Mouse (Mus musculus): ENCODE results near the gene Nfkb2. TPM values are rescaled to one million over a fixed set of nuclear protein-coding genes. Genes with fewer than 3 reads are reported as not detected.

Gene Nfkb2
- total and polyA plus RNA-seq, 3 experiments: 27.2 to 43.0 TPM; not detected in 1

DNA sequence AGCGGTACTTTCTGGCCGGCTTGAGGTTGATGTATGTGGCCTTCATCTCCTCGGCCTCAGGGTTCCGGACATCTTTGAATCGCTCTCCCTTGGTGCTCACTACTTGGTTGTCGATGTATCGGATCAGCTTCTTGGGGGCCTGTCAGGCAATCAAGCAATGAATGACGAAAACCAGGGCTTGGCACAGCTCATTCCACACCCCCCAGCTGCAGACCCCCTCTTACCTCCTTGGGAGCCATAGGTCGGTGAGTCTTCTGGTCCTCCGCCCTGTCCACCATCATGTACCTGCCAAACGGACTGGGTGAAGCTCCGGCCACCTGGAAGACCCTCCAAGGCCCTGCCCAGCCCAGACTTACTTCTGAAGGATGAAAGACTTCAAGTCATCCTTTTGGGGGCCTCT lies 26.6 kb downstream of the Nfkb2 start:
- no peaks in the 10 kb centered on the region for H3K27me3 ChIP-seq (ENCODE audit: control insufficient read depth in 1 of 2, insufficient read depth in 2 of 2, low read length in 2 of 2)
- H3K27ac ChIP-seq (ENCODE audit: control insufficient read depth, low read depth, low read length): no peak overlapping the region
- no peak for TF ChIP-seq POLR2AphosphoS5 (IDR thresholded peaks at IDR 0.05; ENCODE audit: borderline replicate concordance, low read depth, low read length)
- TF ChIP-seq BHLHE40 (IDR thresholded peaks at IDR 0.05; ENCODE audit: borderline replicate concordance, low read depth, low read length): no peak
- TF ChIP-seq POLR2AphosphoS2 (IDR thresholded peaks at IDR 0.05; ENCODE audit: low read length): 0 out of 2 replicates have a peak, but pooled peaks have one; percentile 11
- TF ChIP-seq MAZ (IDR thresholded peaks at IDR 0.05; ENCODE audit: low read depth, low read length): no peak
- no peak for TF ChIP-seq NRF1 (IDR thresholded peaks at IDR 0.05; ENCODE audit: insufficient read depth, low read depth, low read length, poor library complexity, severe bottlenecking)
- TF ChIP-seq EP300 (IDR thresholded peaks at IDR 0.05; ENCODE audit: low read depth in 1 of 2, low read length in 2 of 2): no peak
- no peak overlapping the region for H3K4me3 ChIP-seq (ENCODE audit: control insufficient read depth in 1 of 2, insufficient read depth in 1 of 2, low read depth in 2 of 2, low read length in 2 of 2)
- H3K9me3 ChIP-seq (replicated peaks; ENCODE audit: insufficient read depth, low read length): no peaks in the 10 kb centered on the region
- peaks cover 0 to 18% of the 10 kb centered on the region in 2 experiments; a peak in 2 of 4 replicates for H3K4me1 ChIP-seq (ENCODE audit: control insufficient read depth in 1 of 2, insufficient read depth in 2 of 2, low read length in 2 of 2)
- no peak for DNase-seq (ENCODE audit: low read depth, low spot score)
- H3K79me2 ChIP-seq (ENCODE audit: control insufficient read depth, insufficient read depth, low read length, poor library complexity): peaks cover 2% of the 10 kb centered on the region; the same call in 1 of the 2 replicates
- no peak overlapping the region for H3K9ac ChIP-seq (ENCODE audit: control insufficient read depth, low read depth, low read length, poor library complexity, severe bottlenecking)
- H3K36me3 ChIP-seq (ENCODE audit: control insufficient read depth in 1 of 2, insufficient read depth in 2 of 2, low read length in 2 of 2): peaks cover 0 to 5% of the 10 kb centered on the region in 2 experiments; a peak in 2 of 4 replicates

DNA sequence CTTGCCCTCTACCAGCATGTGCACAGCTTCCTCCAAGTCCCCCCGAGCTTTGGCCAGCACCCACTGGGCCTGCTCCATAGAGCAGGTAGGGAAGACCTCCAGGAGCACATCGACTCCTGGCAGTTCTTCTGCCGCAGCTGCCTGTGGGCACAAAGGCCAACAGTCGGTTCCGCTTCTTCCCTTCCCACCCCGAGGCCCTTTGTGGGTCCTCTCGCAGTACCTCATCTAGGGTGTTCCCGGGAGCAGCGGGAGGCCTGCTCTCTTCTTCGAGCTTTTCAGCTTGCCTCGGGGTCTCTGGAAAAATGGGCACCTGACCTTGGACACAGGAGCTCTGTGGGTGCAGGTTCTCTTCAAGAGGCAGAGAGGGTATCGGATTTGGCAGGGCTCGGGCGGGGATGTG lies 27.2 kb downstream of the Nfkb2 start:
- TF ChIP-seq TBP (IDR thresholded peaks at IDR 0.05; ENCODE audit: low read depth, low read length) (no peak), POLR2AphosphoS5 (IDR thresholded peaks at IDR 0.05; ENCODE audit: borderline replicate concordance, low read depth, low read length) (no peak), ELF1 (IDR thresholded peaks at IDR 0.05; ENCODE audit: low read depth, low read length) (no peak), RCOR1 (IDR thresholded peaks at IDR 0.05; ENCODE audit: low read depth, low read length) (no peak), JUND (IDR thresholded peaks at IDR 0.05; ENCODE audit: low read depth, low read length) (no peak), SMC3 (IDR thresholded peaks at IDR 0.05; ENCODE audit: low read depth, low read length) (no peak), MEF2A (IDR thresholded peaks at IDR 0.05; ENCODE audit: extremely low read depth, insufficient replicate concordance, low read depth, low read length, poor library complexity, severe bottlenecking) (no peak), SIN3A (IDR thresholded peaks at IDR 0.05; ENCODE audit: low read length) (no peak), NELFE (IDR thresholded peaks at IDR 0.05; ENCODE audit: low read depth, low read length) (no peak), ZMIZ1 (IDR thresholded peaks at IDR 0.05; ENCODE audit: low read depth, low read length) (no peak)
- H3K36me3 ChIP-seq (ENCODE audit: control insufficient read depth in 1 of 2, insufficient read depth in 2 of 2, low read length in 2 of 2): peaks cover 0 to 5% of the 10 kb centered on the region in 2 experiments; a peak in 2 of 4 replicates

More for the DNA sequence above, 27.2 kb downstream of the Nfkb2 start:
- Histone ChIP-seq H3K4me3 (ENCODE audit: control insufficient read depth in 1 of 2, insufficient read depth in 1 of 2, low read depth in 2 of 2, low read length in 2 of 2) (no peak overlapping the region), H3K27me3 (ENCODE audit: control insufficient read depth in 1 of 2, insufficient read depth in 2 of 2, low read length in 2 of 2) (no peaks in the 10 kb centered on the region), H3K4me1 (ENCODE audit: control insufficient read depth in 1 of 2, insufficient read depth in 2 of 2, low read length in 2 of 2) (peaks cover 0 to 17% of the 10 kb centered on the region in 2 experiments; a peak in 2 of 4 replicates), H3K27ac (ENCODE audit: control insufficient read depth, low read depth, low read length) (no peak overlapping the region), H3K9me3 (replicated peaks; ENCODE audit: insufficient read depth, low read length) (no peaks in the 10 kb centered on the region), H3K79me2 (ENCODE audit: control insufficient read depth, insufficient read depth, low read length, poor library complexity) (peaks cover 2% of the 10 kb centered on the region; the same call in 1 of the 2 replicates), H3K9ac (ENCODE audit: control insufficient read depth, low read depth, low read length, poor library complexity, severe bottlenecking) (no peak overlapping the region)
- no peak for DNase-seq (ENCODE audit: low read depth, low spot score)

All from MEL (cell line).